Mouse (Mus musculus): ENCODE measurements around the gene Cobl. TPM values are rescaled to one million over a fixed set of nuclear protein-coding genes. Genes with fewer than 3 reads are reported as not detected.

The Cobl gene
- total RNA-seq, 2 experiments from 2014 or later, result 15.1 to 19.0 TPM

DNA sequence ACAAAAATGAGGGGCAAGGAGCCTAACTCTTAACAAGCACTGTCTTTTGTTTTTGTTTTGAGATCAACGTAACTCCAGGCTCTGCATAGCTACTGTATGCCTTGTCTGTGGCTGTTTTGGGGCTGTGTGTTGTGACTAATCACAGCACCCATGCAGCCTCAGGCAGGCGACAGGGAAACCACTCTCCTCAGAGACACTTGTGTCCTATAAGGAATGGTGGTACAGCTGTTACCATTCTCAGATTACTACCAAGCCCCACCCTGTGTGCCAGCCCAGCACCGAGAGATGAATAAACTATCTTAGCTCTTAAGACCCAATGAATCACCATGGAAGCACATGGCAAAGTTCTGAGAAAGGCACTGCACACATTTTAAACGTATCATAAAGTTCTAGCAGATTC is 29.7 kb downstream of the Cobl start:
- no peak for TF ChIP-seq CTCF (conservative IDR thresholded peaks at IDR 0.05)
- DNase-seq (ENCODE audit: low spot score in 2 of 2), result no peak
- Histone ChIP-seq H3K27ac (peak overlapping the region; percentile 50), H3K4me3 (no peak overlapping the region)

DNA sequence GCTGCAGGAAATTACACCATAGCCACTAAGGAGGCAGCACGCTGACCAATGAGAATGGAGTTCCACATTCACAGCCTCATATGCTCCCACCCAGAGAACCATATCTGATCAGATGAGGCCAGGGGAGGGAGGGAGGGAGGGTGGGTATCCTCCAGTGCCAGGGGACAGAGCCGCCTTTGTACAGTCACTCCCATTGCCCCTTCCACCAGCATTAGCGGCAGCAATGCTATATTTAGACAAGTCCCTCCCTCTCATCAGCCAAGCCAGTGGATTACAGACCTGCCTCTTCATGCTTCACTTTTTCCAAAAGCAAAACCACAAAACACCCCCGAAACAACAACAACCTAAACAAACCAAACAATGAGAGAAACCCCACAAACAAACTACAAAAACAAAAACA is 30.2 kb downstream of the Cobl start:
- no peak for TF ChIP-seq CTCF (conservative IDR thresholded peaks at IDR 0.05)
- no peak overlapping the region for H3K4me3 ChIP-seq
- peak overlapping the region; percentile 50 for H3K27ac ChIP-seq

DNA sequence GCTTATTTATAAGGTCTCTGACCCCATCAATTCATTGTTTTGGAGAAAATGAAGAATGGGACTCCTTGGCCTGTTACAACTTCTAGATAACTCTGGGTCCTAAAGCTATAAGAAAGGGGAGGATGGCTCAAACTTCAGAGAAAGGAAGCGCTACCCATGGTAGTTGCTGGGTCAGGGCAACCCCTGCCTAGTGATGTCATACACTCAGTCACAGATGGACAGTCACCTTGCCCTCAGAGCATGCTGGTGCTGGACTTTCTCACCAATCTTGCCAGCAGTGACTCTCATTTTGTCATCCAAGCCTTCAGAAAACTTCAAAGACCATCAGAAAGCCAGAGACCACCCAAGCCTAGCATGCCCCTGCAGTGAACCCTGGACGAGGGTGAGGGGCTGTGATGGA is 32.8 kb downstream of the Cobl start:
- Histone ChIP-seq H3K4me3 (no peak overlapping the region), H3K27ac (no peak overlapping the region)
- DNase-seq (ENCODE audit: low spot score in 2 of 2), result no peak
- no peak for TF ChIP-seq CTCF (conservative IDR thresholded peaks at IDR 0.05)

More for the DNA sequence above, 30.2 kb downstream of the Cobl start:
- no peak for DNase-seq (ENCODE audit: low spot score in 2 of 2)

DNA sequence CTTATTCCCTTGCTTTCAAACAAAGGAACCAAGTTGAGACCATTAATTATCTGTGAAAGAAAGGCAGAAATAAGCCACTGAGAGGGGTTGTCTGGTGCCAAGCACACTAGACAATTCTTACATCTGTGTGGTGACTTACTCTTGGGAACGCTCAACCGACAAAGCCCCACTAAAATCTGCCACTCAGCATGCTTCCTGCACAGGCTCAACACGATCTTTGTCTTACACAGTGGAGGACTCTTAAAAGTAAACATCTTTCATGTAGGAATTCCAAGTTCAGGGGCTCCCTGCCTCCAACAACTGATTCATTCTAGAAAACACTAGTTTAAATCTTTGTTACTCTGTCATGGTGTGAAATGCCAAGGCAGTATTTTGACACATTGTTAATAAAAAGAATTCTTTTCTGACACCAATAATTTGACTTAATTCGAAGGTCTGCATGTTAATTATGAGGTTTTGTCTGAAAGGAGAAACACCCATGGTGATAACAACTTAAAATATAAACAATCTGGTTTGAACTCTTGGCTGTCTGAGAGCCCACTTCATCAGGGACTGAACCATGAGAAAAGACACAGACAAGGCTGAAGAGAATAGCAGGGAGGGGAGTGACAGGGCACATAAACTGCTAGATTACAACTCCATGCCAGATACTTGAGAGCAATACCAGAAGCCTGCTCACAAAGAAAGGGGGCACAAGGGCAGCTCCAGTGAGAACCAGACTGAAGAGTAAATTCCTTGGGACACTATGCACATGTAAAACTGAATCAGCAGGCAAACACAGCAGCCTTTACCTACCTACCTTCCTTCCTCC is 34.3 kb downstream of the Cobl start:
- no peak overlapping the region for H3K4me3 ChIP-seq
- H3K27ac ChIP-seq, result no peak overlapping the region
- no peak for TF ChIP-seq CTCF (conservative IDR thresholded peaks at IDR 0.05)
- no peak for DNase-seq (ENCODE audit: low spot score in 2 of 2)

DNA sequence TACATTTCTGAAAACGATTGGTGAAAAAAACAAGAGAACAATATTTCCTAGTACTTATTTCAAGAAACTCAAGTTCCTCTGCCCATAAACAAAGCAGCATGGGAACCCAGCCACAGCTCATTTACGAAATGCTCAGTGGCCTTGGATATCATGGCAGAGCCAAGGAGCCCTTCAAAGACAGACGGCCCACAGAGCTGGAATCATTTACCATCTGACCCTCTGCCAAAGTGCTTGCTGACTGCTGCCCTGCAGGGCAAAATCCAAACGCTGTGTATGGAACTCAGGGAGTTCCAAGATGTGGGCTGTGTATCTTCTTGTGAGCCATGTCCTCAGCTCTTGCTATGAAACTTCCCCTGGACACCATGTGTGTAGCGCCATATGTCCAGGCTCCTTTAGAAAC is 38.0 kb downstream of the Cobl start:
- DNase-seq (ENCODE audit: low spot score in 2 of 2), result no peak
- H3K4me3 ChIP-seq, result no peak overlapping the region
- no peak for TF ChIP-seq CTCF (conservative IDR thresholded peaks at IDR 0.05)
- H3K27ac ChIP-seq, result no peak overlapping the region

DNA sequence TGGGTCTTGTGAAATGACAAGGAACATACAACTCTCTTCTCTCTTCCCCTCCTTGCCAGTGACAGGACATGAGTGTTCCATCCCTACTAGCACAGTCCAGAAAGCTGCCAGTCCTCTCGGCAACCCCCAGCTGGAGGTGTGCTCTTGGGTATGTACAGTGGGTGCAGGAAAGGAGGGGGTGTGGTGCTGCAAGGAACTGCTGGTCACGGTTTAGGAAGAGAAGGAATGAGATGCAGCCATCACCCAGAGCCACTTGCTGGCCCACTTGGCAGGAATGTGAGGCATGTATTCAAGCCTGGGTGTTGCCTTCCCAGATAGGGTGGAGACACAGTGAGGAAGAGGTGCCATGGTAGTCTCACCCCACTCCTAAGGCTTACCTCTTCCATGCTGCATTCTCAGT is 40.6 kb downstream of the Cobl start:
- no peak for TF ChIP-seq CTCF (conservative IDR thresholded peaks at IDR 0.05)
- H3K4me3 ChIP-seq, result no peak overlapping the region
- no peak for DNase-seq (ENCODE audit: low spot score in 2 of 2)
- H3K27ac ChIP-seq, result no peak overlapping the region

DNA sequence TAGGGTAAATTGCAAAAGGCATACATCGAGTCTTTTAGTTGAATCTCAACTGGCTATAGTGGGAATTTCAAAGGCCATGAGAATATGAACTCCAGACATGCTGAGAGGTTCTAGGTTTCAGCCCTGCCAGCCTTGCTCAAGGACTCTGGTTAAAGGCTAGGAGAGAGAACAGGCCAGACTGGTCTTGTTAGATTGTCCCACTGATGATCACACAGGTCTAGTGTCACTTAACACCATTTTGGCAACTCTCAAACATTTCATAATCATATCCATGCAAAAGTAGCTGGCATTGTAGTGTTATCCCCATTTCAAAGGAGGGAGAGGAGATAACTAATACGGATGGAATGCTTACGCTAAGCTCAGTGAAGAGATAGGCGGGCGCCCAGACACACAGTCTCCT is 43.6 kb downstream of the Cobl start:
- DNase-seq (ENCODE audit: low spot score in 2 of 2), result no peak
- TF ChIP-seq CTCF (conservative IDR thresholded peaks at IDR 0.05), result no peak
- Histone ChIP-seq H3K27ac (no peak overlapping the region), H3K4me3 (no peak overlapping the region)

DNA sequence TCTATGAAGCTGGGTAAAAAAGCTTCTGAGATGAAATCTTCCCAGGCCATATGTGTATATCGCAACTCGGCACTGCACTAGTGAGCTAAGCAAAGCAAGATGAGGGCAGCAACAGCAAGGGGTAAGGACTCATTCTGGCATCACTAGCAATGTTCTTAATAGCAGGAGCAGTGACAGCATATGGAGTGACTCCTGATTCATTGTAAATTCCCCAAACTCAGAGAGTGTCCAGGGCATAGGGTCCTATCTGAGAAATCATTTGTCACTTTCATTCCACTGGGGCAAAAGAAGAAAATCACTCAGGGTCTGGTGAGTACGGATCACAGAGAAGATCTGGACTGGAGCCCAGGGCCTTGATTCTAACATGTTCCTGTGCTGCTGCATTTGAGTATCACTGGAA is 44.6 kb downstream of the Cobl start:
- no peak overlapping the region for H3K27ac ChIP-seq
- no peak for DNase-seq (ENCODE audit: low spot score in 2 of 2)
- no peak for TF ChIP-seq CTCF (conservative IDR thresholded peaks at IDR 0.05)
- H3K4me3 ChIP-seq, result no peak overlapping the region

DNA sequence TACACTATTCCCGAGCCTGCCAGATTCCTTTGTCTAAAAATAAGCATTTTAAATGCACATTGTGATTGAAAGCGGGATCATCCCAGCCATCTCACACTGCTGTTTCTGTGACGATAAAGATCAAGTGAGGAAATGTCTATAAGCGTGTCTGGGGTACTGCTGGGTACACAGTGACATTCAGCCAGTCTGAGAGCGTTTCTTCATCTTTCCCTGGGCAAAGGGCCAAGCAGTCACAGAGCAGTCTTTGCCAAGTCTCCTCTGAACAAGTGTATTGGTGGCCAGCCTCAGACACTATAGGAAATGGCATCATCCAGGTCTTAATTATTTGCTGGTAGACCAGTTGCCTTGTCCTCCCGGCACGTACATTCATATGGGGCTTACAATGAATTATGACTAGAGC is 47.9 kb downstream of the Cobl start:
- DNase-seq (ENCODE audit: low spot score in 2 of 2), result no peak
- Histone ChIP-seq H3K27ac (no peak overlapping the region), H3K4me3 (no peak overlapping the region)
- TF ChIP-seq CTCF (conservative IDR thresholded peaks at IDR 0.05), result no peak

DNA sequence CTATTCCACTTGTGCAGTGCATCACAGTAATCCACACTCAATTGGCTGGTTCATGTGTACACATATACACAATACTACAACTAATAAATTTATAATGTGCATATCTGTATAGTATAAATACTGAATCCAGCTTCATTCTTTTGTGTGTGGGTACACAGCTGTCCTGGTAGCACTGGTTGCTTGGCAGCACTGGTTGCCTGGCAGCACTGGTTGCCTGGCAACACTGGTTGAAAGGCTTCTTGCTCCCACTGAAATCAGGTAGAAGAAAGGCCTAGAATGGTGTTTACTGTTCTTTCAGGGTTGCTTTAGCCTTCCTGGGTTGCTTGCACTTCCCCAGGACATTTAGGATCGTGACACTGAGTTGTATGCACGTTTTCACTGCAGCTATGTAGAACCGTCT is 49.4 kb downstream of the Cobl start:
- Histone ChIP-seq H3K27ac (no peak overlapping the region), H3K4me3 (no peak overlapping the region)
- no peak for TF ChIP-seq CTCF (conservative IDR thresholded peaks at IDR 0.05)
- peak; percentile 17 to 19 for DNase-seq (ENCODE audit: low spot score in 2 of 2)

DNA sequence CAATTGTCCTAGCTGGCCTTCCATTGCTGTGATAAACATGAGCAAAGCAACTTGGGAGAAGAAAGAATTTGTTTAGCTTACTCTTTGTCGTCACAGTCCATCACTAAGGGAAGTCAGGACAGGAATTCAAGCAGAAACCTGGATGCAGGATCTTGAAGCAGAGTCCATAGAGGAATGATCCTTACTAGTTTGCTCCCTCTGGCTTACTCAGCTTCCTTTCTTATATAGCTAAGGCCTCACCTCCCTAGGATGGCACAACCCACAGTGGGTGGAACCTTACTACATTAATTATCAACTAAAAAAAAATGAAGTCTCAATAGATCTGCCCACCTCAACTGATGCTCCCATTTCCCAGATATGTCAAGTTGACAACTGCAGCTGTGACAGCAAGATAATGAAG is 52.8 kb downstream of the Cobl start:
- no peak for TF ChIP-seq CTCF (conservative IDR thresholded peaks at IDR 0.05)
- no peak overlapping the region for H3K4me3 ChIP-seq
- no peak overlapping the region for H3K27ac ChIP-seq
- DNase-seq (ENCODE audit: low spot score in 2 of 2), result no peak

DNA sequence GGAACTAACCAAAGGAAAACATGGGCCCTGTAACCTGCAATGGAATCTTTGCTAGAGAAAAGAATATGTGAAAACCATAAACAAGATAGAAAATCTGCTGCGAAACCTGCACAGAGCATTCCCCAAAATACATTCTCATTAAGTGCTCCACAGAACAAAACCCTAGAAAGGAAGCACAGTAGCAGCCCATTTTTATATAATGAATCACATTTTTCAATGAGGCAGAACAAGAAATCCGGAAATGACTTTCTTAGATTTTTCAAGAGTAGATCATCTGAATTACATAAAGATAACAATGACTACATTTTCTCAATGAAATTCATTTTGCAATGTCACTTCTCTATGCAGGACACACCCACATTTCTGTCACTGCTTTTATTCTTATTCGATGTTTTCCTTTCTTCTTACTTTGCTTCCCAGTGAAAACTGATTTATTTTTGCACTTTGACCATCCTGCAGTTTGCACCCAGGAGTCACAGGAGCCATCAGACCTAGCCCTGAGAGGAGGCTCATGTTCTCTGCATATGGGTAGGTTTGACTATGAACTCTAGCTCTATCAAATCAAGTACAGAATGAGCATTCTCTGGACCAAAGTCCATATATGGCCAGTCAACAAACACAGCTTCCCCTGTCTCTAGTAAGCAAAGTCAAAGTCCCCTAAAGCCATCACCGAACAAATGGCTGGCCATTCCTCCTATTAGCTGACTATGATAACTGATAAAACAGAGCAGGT is 53.5 kb downstream of the Cobl start:
- Histone ChIP-seq H3K4me3 (no peak overlapping the region), H3K27ac (no peak overlapping the region)
- DNase-seq (ENCODE audit: low spot score in 2 of 2), result no peak
- TF ChIP-seq CTCF (conservative IDR thresholded peaks at IDR 0.05), result no peak

DNA sequence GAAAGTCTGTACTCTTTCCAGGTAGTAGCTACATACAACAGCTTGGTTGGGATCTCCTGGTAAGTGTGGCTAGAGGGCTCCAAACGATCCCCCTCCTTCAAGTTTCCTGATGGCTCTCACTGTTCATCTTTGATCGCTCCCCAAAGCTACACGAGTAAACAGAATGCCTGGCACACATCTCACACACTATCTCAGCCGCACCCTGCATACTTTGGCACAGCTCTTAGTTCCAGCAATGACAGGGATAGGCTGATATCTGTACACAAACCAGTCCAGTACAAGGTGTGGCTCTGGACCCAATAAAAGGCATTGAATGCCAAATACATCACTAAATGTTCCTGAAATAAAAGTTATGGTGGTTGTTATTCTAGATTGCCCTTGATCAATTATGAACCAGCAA is 55.3 kb downstream of the Cobl start:
- no peak overlapping the region for H3K4me3 ChIP-seq
- DNase-seq (ENCODE audit: low spot score in 2 of 2), result no peak
- no peak overlapping the region for H3K27ac ChIP-seq
- no peak for TF ChIP-seq CTCF (conservative IDR thresholded peaks at IDR 0.05)

DNA sequence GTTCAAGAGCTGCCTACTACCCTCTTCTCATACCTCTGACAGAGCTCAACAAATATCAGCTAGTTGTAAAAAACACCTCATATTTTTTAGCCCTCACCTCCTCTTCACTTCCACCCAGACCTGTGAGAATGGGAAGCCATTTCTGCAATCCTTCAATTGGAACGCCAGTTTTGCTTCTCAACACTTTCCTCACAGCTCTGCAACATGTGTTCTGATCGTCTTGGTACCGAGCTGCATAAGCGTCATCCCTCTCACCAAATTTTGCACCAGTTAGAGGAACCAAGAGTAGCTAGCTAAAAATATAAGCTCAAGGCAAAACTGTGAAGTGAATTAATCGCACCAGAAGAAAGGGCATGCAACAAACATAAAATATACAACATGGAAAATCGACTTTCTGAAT is 56.9 kb downstream of the Cobl start:
- DNase-seq (ENCODE audit: low spot score in 2 of 2), result no peak
- H3K4me3 ChIP-seq, result no peak overlapping the region
- no peak overlapping the region for H3K27ac ChIP-seq
- TF ChIP-seq CTCF (conservative IDR thresholded peaks at IDR 0.05), result no peak

All from layer of hippocampus, adult 2 months (tissue).